Mouse (Mus musculus): ENCODE data around the gene Dus3l.

The Dus3l gene

DNA sequence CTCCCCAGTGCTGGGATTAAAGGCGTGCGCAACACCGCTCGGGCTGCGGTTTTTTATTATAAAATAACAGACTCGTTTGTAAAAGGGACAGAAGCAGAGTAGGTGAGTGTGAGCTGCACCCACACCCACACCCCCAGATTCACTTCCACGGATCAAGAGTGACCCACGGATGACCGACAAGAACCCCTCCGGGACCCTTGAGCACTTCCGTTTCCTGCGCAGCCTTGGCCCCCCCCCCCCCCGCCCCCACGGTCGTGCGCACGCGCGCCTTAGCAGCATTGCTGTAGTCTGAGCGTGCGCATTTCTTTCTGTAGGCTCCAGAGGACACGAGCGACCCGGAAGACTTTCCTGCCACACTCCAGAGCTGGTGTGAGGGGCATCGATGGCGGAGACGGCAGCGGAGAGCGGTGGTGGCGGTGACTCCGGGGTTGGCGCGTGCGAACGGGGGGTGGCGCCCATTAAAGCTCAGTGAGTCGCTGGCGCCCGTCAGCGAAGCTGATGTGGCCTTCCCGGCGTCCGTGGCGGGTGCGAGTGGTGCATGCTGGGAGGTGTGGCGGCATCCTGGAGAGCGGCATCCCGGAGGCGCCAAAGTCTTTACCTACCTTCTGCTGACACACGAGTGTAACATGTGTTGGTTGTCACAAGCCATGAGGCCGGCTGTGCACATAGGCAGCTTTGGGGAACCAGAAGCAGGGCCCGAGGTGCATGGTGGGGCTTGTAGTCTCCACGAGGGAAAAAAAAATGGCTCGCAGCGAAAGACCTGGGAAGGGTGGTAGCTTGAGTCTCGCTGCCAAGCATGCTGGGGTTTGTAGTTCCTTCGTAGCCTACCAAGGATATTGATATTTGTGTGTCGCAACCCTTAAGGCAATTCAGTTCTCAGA lies at the start of gene Dus3l:
TSS of gene Dus3l (plus strand) at position 284 of the 881 bp plus-strand sequence.
- peak; percentile 92 for DNase-seq

- peak; percentile 30 for DNase-seq
Observed at GRCm38 (mm10) chr17:56715360-56715759, 49.2 kb upstream of the Dus3l start.

DNA sequence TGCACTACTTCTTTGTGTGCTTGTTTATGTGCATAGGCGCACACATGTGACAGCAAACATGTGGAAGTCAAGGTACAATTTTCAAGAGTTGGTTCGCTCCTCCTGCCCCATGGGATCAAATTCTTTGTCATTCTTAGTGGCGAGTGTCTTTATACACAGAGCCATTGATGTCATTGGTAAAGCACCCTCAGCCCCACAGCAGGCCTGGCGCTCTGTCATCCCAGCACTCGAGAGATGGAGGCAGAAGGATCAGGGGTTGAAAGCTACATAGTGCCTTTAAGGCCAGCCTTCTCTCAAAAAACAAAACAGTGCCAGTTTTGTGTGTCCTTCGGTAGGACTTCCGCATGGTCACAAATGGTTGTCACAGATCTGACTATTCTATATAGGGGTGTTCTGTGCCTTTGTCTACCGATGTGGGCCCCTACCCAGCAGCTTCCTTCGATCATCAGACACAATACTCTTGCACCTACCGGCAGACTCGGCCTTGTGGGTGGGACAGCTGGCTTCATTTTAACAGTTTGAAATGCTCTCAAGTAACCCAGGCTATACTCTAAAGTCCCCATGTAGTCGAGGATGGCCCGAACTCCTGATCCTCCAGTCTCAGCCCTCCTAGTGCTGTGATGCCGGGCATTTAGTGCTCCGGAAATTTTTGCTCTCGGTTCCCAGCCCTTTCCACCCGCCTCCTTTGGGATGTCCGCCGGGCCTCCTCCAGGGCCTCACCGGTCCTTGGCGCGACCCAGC lies 48.5 kb upstream of the Dus3l start:
- no peak for DNase-seq

GRCm38 (mm10) chr17:56716655-56717362 lies 47.7 kb upstream of the Dus3l start:
- DNase-seq: peak; percentile 99

- DNase-seq: peak; percentile 96
Observed at GRCm38 (mm10) chr17:56717363-56718058, 47.0 kb upstream of the Dus3l start, which contains the start of the genes Ndufa11 and Vmac. Gene Ndufa11, plus strand, starts transcription at chr17:56717767. Gene Vmac, minus strand, starts transcription at chr17:56718022.

- DNase-seq: no peak
Observed at GRCm38 (mm10) chr17:56722441-56722840, 42.1 kb upstream of the Dus3l start.

DNA sequence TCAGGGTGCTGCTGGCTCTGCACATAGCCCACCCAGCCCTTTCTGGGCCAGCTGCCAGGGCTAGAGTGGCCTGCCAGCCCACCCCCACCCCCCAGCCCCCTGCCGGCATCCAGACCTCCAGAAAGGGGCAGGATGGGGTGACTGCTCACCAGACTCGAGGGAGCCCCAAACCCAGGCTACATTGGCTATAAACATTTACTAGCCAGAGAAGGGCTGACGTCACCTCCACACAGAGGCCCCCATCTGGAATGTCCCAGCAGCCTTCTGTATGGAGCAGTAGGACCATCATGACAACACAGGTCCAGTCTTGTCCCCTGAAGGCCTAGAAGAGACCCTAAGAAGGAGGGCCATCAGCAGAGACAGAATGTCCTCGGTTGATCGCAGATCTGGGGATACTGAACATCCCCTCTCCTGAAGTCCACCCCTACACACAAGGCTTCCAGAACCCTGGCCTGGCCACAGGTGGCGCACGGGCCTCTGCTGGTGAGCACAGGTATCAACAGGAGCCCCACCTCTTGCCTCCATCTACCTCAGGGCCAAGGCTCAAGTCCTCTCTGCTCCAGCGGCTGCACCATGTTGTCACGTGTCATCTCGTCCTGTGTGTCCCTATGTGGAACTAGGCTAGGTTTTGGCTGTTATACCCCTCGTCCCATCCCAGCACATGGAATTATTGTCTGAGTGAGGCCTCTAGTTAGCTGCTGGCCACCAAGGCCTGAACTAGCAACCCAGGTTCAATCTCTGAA lies 41.0 kb upstream of the Dus3l start:
- no peak for DNase-seq

- DNase-seq: no peak
Observed at GRCm38 (mm10) chr17:56727029-56727649, 37.4 kb upstream of the Dus3l start.

- peak; percentile 49 for DNase-seq
Observed at GRCm38 (mm10) chr17:56727659-56728058, 36.9 kb upstream of the Dus3l start.

DNA sequence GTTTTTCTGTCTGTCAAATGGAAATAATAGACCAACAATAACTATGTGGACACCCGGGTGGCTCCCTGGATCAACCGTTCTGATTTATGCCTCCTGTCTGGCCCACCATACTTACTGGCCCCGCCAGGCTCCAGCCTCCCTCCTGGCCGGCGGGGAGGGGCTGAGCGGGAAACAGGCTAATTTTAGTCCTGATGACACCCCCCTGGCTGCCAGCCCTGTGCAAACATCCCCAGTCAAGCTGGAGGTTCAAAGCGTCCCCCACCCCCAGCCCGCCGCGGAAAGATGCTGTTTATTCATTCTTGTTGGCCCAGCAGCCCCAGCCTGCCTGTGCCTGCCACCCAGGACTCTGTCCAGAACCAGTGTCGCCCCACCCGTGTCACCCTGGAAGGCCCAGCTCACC lies 36.4 kb upstream of the Dus3l start:
- no peak for DNase-seq

DNA sequence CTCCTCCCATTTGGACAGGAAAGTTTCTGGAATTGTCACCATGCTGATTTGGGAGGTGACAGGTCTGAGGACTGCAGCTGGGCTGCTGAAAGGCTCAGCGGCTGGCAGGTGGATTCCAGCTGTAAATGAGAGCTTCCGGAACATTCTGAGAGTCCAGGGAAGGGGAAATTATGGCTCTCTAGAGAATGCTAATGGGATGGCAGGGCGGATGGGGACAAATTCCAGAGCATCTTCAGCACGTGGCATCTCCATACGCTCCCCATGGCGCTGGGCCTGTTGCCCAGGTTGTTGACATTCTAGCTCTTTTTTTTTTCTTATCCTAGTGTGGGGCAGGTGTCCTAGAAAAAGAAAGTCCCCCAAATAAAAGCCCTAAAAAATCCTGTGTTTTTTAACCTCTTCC lies 35.4 kb upstream of the Dus3l start:
- no peak for DNase-seq

GRCm38 (mm10) chr17:56729656-56730055 lies 34.9 kb upstream of the Dus3l start:
- no peak for DNase-seq

DNA sequence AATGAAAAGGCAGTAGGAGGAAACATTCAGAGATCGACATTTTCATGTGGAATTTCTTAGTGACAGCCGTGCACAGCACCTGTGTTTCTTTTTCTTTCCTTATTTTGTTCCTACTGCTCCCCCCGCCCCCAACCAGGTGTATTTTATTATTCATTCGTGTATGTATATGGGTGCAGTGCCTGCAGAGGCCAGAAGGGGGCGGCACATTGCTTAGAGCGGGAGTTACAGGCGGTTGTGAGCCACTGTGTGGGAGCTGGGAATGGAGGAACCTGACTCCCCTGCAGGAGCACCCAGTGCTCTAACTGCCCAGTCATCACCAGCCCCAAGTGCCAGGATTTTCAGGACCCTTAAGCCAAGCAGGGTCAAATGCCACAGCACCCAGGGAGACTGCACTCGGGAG lies 28.0 kb upstream of the Dus3l start:
- DNase-seq: peak; percentile 63

DNA sequence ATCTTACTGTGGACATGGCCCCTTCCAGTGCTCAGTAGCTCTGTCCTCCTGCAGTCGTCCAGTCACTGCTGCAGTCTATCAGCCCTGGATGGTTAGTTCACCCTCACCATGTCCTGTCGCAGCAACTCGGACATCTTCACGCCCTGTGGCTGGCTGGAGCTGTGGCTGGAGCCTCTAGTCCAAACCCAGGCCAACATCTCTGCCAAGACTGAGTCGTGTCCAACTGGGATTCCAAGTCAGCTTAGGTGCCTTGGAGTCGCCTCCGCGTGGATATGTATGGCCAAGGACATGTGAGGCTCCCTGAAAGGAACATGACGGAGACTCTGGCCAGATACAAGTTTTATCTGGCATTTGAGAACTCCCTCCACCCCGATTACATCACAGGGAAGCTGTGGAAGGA lies 26.3 kb upstream of the Dus3l start:
- no peak for DNase-seq

GRCm38 (mm10) chr17:56740118-56740787 lies 24.3 kb upstream of the Dus3l start:
- no peak for DNase-seq

- DNase-seq: no peak
Observed at GRCm38 (mm10) chr17:56740788-56741160, 23.8 kb upstream of the Dus3l start.

- DNase-seq: no peak
Observed at GRCm38 (mm10) chr17:56744173-56744572, 20.4 kb upstream of the Dus3l start.

DNA sequence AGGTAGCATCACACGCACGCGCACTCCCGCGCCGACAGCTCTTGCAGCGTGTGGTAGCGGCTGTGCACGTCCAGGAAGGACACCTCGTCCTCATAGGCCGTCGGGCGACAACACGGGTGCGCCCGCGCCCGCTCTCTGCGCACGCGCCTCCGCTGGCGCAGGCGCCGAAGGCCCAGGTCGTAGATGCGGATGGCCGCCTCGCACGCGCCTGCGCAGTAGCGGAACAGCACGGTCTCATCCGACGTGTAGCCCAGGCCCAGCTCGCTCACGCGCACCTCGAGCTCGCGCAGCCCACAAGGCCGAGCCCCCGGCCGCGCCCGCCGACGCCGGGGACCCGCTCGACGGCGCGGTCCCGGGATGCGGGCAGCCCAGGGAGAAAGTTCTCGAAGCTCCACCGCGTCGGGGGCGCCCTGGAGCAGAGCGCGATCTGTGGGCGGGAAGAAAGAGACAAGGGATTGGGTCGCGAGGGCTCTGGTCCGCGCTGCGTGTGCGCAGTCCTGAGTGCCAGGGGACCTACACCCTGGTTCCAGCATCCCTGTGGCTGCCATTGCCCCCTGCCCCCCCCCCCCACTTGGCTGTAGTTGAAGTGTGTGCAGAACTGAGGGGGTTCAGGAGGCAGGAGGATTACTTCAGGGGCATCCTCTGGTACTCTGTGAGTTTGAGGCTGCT lies 13.0 kb upstream of the Dus3l start:
- peak; percentile 50 for DNase-seq

- no peak for DNase-seq
Observed at GRCm38 (mm10) chr17:56753452-56753851, 11.1 kb upstream of the Dus3l start.

Data from thymus, postnatal 4 days (tissue).